Mouse (Mus musculus): ENCODE data around the gene Dntt.

Gene Dntt

GRCm38 (mm10) chr19:41008674-41009395, 20.2 kb upstream of the Dntt start:
- no peak for DNase-seq (ENCODE audit: extremely low read depth, low read depth)

- no peak for DNase-seq (ENCODE audit: extremely low read depth, low read depth)
These were observed 17.4 kb upstream of the Dntt start for GRCm38 (mm10) chr19:41011676-41012075.

- no peak for DNase-seq (ENCODE audit: extremely low read depth, low read depth)
These were observed 15.5 kb upstream of the Dntt start for GRCm38 (mm10) chr19:41013591-41013990.

GRCm38 (mm10) chr19:41014003-41014402, 15.1 kb upstream of the Dntt start:
- DNase-seq (ENCODE audit: extremely low read depth, low read depth) = no peak

DNA sequence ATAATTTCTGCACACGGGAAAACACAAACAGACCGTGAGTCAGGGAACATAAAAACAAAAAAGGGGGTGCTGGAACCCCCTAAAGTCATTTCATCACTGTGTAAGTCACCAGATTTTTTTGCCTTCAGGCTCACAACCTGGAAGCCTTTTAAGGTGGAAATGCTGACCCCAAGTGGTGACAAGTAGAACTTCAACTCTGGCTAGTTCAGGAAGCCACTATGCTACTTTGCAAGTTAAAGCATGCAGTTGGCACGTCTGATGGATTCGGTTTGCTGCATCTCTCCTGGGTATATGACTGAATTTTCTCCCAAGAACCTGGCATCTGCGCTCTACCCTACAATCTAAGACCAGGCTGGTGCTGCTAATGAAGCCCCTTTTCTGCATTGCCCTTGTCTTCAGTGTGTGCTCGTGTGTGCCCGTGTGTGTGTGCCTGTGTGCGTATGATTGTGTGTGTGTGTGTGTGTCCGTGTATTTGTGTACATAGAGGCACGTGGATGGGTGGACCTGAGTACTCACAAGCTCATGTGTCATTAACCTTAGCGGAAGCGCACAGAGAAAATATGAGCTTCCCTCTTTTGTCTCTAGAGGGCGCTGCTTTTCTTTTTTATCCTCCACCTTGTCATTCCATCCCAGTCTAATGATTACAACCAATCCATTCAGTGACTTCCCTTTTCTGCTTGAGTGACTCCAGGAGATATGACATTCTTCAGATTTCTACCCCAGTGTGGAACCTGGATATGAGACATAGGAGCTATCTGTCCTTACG, 12.9 kb upstream of the Dntt start:
- no peak for DNase-seq (ENCODE audit: extremely low read depth, low read depth)

GRCm38 (mm10) chr19:41019164-41019675, 9.9 kb upstream of the Dntt start:
- no peak for DNase-seq (ENCODE audit: extremely low read depth, low read depth)

DNA sequence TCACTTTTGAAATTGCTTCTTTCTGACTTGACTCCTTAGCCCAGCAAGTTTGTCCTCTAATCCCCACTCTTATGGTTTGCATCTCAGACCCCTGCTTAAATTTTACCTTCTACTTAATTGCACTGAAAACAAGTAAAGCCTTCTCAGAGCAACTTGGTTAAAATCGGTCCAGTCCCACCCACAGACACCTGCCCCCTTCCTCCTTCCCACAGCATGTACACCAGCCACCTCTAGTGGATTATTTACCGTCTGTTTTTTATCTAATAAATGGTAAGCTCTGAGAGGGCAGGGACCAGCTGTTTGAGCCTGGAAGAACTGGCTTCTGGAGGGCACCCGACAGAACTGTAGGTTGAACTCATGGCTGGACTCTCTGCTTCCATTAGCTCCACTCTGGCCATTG, 8.5 kb upstream of the Dntt start:
- DNase-seq (ENCODE audit: extremely low read depth, low read depth) = no peak

DNA sequence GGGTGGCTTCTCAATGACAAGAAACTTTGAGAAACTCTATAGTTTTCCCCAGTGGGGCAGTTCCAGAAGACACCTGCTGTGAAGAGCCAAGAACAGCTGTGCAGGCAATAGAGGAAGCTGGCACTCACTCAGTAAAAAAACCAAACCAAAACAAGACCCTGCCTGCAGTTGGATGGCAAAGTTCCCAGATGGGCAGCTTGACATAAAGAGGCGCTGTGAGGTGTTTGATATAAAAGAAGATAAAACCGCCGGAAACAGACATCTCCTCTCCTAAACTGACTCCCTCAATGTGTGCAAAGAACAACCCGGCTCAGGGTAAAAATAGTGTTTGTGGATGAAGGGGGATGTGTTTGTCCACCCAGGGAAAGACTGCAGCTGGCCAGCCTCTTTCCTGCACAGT, 6.8 kb upstream of the Dntt start:
- DNase-seq (ENCODE audit: extremely low read depth, low read depth) = no peak

DNA sequence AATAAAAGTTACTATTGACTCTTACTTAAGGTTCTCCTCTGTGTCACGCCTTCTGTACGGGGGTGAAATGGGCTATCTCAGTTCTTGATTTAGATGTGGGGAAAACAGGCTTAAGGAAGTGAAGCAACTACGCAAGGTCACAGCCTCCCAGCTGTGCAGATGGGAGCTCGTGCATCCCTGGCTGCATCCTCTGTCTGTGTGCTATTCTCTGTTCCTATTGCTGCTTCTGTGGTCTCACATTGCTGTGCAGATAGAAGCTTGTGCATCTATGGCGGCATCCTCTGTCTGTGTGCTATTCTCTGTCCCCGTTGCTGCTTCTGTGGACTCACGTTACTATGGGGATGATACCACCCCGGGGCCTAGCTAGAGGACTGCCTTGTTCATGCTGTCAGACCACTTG, 2.5 kb upstream of the Dntt start:
- no peak for DNase-seq (ENCODE audit: extremely low read depth, low read depth)

DNA sequence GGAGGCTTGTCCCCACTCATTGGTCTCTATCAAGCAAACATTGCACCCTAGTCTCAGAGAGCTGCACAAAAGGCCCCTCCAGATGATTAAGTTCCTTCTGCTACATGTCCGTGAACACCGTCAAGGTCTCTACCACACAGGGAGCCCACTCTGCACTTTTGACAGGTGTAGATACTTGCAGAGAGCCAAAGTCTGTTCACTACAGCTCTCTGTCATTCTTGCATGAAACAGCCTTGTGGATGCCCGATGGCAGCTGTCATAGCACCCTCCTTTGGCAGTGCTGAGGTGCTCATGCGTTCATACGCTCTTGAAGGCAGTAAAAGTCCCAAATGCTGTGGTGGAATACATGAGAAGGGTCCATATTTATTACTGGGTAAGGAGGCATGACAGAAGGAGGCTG, 2.1 kb upstream of the Dntt start:
- DNase-seq (ENCODE audit: extremely low read depth, low read depth) = no peak

GRCm38 (mm10) chr19:41027601-41028000, 1.5 kb upstream of the Dntt start:
- DNase-seq (ENCODE audit: extremely low read depth, low read depth) = no peak

DNA sequence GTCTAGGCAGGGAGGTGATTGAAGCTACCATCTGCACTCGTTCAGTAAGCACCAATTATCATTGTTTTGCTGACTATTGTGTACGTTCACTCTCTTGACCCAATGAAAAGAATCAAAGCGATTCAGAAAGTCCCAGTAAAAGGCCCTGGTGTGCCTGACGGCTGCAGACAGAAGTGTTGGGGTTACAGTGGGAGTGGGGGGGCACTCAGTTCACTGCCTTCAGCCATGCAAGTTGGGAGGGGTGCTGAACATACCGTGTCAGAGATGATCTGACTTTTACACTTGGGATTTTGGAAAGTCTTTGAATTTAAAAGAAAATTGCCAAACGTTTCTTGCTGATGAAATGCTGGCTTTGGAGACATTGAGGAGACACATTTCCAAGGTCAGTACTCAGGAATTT, 1.1 kb downstream of the Dntt start:
- no peak for DNase-seq (ENCODE audit: extremely low read depth, low read depth)

DNA sequence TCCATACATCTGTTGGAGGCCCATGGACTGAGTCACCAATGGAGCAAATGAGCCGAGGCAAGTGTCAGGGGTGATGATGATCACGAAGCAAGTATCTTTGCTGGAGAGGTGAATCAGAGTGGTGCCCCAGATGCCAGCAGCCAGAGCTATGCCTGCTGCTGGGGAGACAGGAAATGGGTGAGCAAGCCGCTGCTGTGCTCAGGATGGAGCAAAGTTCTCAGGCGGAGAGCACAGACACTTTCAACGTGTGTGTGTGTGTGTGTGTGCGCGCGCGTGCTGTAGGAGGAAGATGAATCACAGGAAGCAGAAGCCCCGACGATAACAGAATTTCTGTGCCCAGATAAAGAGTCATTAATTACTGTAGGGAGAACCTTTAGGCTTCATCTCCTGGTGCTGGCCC, 1.9 kb downstream of the Dntt start:
- no peak for DNase-seq (ENCODE audit: extremely low read depth, low read depth)

GRCm38 (mm10) chr19:41031869-41032268, 2.8 kb downstream of the Dntt start:
- DNase-seq (ENCODE audit: extremely low read depth, low read depth) = no peak

GRCm38 (mm10) chr19:41035809-41036551, 6.9 kb downstream of the Dntt start:
- no peak for DNase-seq (ENCODE audit: extremely low read depth, low read depth)

DNA sequence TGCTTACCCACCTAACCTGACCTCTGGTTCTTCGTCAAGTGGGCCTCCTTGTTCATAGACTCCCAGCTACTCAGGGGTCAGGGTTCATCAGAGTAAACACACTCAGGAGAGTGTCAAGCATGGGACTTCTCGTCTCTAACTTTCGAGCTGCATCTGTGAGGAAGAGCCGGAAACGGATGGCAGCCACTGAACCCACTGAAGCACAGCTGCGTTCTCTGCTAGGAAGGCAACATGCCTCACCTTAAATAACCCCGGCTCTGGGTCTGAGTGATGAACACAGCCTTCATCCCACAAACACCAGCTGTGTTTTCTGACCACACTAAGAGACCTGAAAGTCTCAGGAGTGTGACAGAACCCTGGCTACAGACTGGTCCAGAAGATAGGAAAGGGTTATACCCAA, 10.0 kb downstream of the Dntt start:
- no peak for DNase-seq (ENCODE audit: extremely low read depth, low read depth)

DNA sequence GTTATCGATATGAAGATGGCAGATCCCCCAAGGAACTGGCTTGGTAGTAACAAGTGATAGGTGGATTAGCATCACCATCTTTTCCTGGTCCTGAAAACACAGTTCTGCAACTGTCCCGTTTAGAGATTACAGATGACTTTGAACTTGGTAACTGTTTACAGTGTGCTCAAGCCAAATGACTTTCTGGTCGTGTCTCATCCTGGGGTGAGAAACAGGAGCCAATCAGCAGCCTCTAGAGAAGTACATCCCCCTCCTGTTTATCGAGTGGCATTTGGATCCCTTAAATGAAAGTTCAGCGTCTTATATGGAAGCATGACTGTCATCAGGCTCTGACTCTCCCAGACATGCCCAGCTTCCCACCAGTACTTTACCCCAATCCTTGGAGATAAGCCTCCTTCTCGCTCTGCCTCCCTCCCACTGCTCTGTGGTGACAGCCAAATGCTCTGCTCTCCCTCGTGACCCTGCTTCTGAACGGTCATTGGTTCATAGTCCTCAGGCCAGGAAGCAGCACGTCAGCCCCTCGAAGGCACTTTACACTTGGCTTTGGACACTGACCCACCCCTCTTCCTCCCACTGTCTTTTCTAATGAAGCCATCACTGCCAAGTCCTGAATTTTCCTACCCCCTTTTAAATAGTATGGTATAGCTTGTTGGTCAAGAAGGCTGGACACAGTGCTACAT, 16.2 kb downstream of the Dntt start:
- DNase-seq (ENCODE audit: extremely low read depth, low read depth) = no peak

DNA sequence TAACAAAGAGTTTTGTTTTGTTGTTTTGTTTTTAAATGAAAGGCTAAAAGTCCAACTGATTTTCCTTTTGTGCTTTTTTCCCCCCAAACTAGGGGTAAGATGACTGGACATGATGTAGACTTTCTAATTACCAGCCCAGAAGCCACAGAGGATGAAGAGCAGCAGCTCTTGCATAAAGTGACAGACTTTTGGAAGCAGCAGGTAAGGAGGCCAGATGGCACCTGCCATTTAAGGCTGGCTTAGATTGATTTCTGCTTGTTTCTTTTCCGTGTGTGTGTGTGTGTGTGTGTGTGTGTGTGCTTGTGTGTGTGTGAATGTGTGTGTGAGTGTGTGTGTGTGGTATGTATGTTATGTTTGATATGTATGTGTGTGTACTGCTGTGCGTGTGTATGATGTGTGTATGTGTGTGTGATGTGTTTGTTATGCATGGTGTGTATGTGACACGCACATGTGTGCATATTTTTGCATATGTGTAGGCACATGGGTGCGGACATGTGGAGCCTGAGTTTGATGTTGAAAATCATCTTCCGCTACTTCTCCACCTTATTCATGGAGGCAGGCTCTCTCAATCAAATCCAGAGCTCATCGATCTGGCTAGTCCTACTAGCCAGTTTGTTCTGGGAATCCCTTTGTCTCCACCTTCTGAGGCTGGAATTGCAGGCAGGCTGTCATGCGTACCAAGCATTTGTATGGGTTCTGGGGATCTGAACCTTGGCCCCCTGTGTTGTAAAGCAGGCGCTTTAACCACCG, 18.5 kb downstream of the Dntt start:
- no peak for DNase-seq (ENCODE audit: extremely low read depth, low read depth)

DNA sequence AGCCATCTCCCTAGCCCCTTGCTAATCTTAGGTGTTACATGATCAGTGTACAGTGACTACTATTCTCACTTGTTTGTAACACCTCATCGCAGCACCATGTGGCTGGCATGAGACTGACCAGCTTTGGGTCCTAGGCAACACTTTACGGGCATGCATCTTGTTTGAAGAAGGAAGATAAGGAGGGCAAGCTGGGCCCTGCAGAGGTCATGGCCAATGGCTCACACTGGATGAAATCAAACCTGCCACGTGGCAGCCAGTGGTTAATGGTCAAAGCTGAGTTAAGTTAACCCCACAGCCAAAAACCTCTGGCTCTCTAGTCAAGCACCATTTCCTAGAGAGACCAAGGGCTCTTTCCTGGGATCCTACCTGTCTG, 19.1 kb downstream of the Dntt start:
- DNase-seq (ENCODE audit: extremely low read depth, low read depth) = no peak

GRCm38 (mm10) chr19:41051714-41052113, 22.6 kb downstream of the Dntt start:
- no peak for DNase-seq (ENCODE audit: extremely low read depth, low read depth)

GRCm38 (mm10) chr19:41052247-41052646, 23.2 kb downstream of the Dntt start:
- DNase-seq (ENCODE audit: extremely low read depth, low read depth) = no peak

Measured in MEL-GATA-1-ER (cell line).